In the genomic region with DNA sequence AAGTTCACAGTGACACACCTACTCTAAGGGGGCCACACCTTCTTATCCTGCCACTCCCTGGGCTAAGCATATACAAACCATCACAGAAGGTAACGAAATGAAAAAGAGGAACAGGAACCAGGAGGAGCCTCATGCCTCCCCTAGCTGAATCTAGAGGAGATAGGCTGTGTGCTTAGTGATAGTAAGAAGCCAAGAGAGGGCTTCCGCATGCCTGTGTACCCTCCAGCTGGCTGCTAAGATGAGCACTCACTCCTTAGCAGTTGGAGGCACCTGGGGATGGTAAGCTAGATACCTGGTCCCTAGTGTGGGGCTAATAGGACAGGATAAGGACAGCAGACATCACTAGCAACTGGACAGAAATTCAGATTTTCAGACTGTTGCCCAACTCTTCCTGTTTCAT, we compare ENCODE assay signal across 19 mouse cellular contexts.
DNase-seq lines count a peak whose midpoint lies in the region; ATAC-seq and TF ChIP-seq lines count a peak whose summit lies in the region.
"Had no signal": no experiment of that assay in that cellular context is flagged by ENCODE, and none has a peak within 500 bp of the region (broad histone marks: within the 10 kb centered on the region; RNA-seq: fewer than 3 reads in every experiment).

No protein-coding gene starts in this region.

- no peak overlapping the region for H3K9ac ChIP-seq in MEL (ENCODE audit: control insufficient read depth, low read depth, low read length, poor library complexity, severe bottlenecking)
- H3K9ac ChIP-seq in liver, postnatal 0 days (replicated peaks): no peak overlapping the region
- no peak overlapping the region for H3K9ac ChIP-seq in heart, embryonic 12.5 days
- H3K9ac ChIP-seq: embryonic facial prominence, embryonic 15.5 days; hindbrain, embryonic 13.5 days; liver, embryonic 13.5 days had no signal

- H3K9me3 ChIP-seq in MEL (replicated peaks; ENCODE audit: insufficient read depth, low read length): no peaks in the 10 kb centered on the region
- no peaks in the 10 kb centered on the region for H3K9me3 ChIP-seq in liver, postnatal 0 days (ENCODE audit: low read length)
- no peaks in the 10 kb centered on the region for H3K9me3 ChIP-seq in heart, embryonic 12.5 days (replicated peaks)
- H3K9me3 ChIP-seq: embryonic facial prominence, embryonic 15.5 days; forebrain, embryonic 10.5 days; G1E; hindbrain, embryonic 13.5 days; liver, embryonic 13.5 days had no signal

- 43% methylated on average over 2 of the region's 2 CpGs for whole genome bisulfite sequencing in liver, postnatal 0 days (ENCODE audit: insufficient replicate concordance)
- 74% methylated on average over 2 of the region's 2 CpGs for WGBS in heart, embryonic 12.5 days

- peak; percentile 32 for DNase-seq in lung, postnatal 36 days
- no peak for DNase-seq in lung, postnatal 14 days
- DNase-seq in MEL (ENCODE audit: low read depth, low spot score): peak; percentile 94
- no peak for DNase-seq in liver, postnatal 0 days
- peak; percentile 65 for DNase-seq in splenic B cell, adult 2 months (ENCODE audit: low read depth, low spot score)
- DNase-seq in left cerebral cortex, adult 2 months (ENCODE audit: extremely low spot score in 1 of 2, low spot score in 2 of 2): no peak
- DNase-seq: adrenal gland, postnatal 25 days; cerebellum, adult 8-10 months; kidney, postnatal 4 days; left cerebral cortex, postnatal 4 days; liver, embryonic 13.5 days; lung, postnatal 4 days; midbrain, embryonic 14.5 days; thymus, postnatal 4 days had no signal

- peak overlapping the region; percentile 22; the same call in 1 of the 2 replicates for H3K27ac ChIP-seq in MEL (ENCODE audit: control insufficient read depth, low read depth, low read length)
- peak overlapping the region; percentile 58 for H3K27ac ChIP-seq in liver, postnatal 0 days (ENCODE audit: low read depth)
- no peak overlapping the region for H3K27ac ChIP-seq in heart, embryonic 12.5 days (ENCODE audit: poor library complexity, severe bottlenecking)
- H3K27ac ChIP-seq in left cerebral cortex, adult 2 months: no peak overlapping the region
- H3K27ac ChIP-seq: embryonic facial prominence, embryonic 15.5 days; forebrain, embryonic 10.5 days; hindbrain, embryonic 13.5 days; liver, embryonic 13.5 days had no signal

- intact Hi-C loops in left cerebral cortex, adult 2 months (cut with DNase I): no loop called here

- TF ChIP-seq EP300 in MEL (IDR thresholded peaks at IDR 0.05; ENCODE audit: low read depth in 1 of 2, low read length in 2 of 2): peak; percentile 78 to 83
- TF ChIP-seq EP300 in liver, postnatal 0 days (IDR thresholded peaks at IDR 0.05; ENCODE audit: low read depth): no peak

- no peak; the same call in 1 of the 2 replicates for TF ChIP-seq RAD21 in MEL (IDR thresholded peaks at IDR 0.05; ENCODE audit: low read depth, low read length)

- TF ChIP-seq CTCF in MEL (IDR thresholded peaks at IDR 0.05 in 2 of 3, conservative IDR thresholded peaks at IDR 0.05 in 1 of 3; ENCODE audit: control insufficient read depth in 1 of 3, insufficient read depth in 1 of 3, low read depth in 2 of 3, low read length in 3 of 3, poor library complexity in 1 of 3, severe bottlenecking in 1 of 3): no peak
- no peak for TF ChIP-seq CTCF in liver, postnatal 0 days (IDR thresholded peaks at IDR 0.05; ENCODE audit: low read depth)
- no peak for TF ChIP-seq CTCF in left cerebral cortex, adult 2 months (IDR thresholded peaks at IDR 0.05)

- no peak for TF ChIP-seq POLR2A in MEL (IDR thresholded peaks at IDR 0.05; ENCODE audit: control insufficient read depth in 1 of 2, insufficient read depth in 1 of 2, low read depth in 1 of 2, low read length in 2 of 2, poor library complexity in 1 of 2)

- 0 out of 4 replicates have a peak, but pooled peaks cover 0 to 2% of the 10 kb centered on the region in 2 experiments for H3K36me3 ChIP-seq in MEL (ENCODE audit: control insufficient read depth in 1 of 2, insufficient read depth in 2 of 2, low read length in 2 of 2)
- H3K36me3 ChIP-seq in liver, postnatal 0 days (replicated peaks; ENCODE audit: insufficient read depth, low read length): no peaks in the 10 kb centered on the region
- H3K36me3 ChIP-seq in splenic B cell, adult 2 months (ENCODE audit: control insufficient read depth, insufficient read depth, low read length, poor library complexity, severe bottlenecking): no peaks in the 10 kb centered on the region
- H3K36me3 ChIP-seq in heart, embryonic 12.5 days: no peaks in the 10 kb centered on the region
- H3K36me3 ChIP-seq: embryonic facial prominence, embryonic 15.5 days; forebrain, embryonic 10.5 days; G1E; hindbrain, embryonic 13.5 days; liver, embryonic 13.5 days had no signal

- no peaks in the 10 kb centered on the region for H3K79me2 ChIP-seq in MEL (ENCODE audit: control insufficient read depth, insufficient read depth, low read length, poor library complexity)

- no peak overlapping the region for H3K4me3 ChIP-seq in MEL (ENCODE audit: control insufficient read depth in 1 of 2, insufficient read depth in 1 of 2, low read depth in 2 of 2, low read length in 2 of 2)
- no peak overlapping the region for H3K4me3 ChIP-seq in liver, postnatal 0 days (ENCODE audit: low read depth, low read length)
- H3K4me3 ChIP-seq in heart, embryonic 12.5 days: no peak overlapping the region
- no peak overlapping the region for H3K4me3 ChIP-seq in left cerebral cortex, adult 2 months
- H3K4me3 ChIP-seq: embryonic facial prominence, embryonic 15.5 days; forebrain, embryonic 10.5 days; hindbrain, embryonic 13.5 days; liver, embryonic 13.5 days had no signal

- H3K4me1 ChIP-seq in MEL (ENCODE audit: control insufficient read depth in 1 of 2, insufficient read depth in 2 of 2, low read length in 2 of 2): peaks cover 0 to 16% of the 10 kb centered on the region in 2 experiments; a peak in 3 of 4 replicates
- H3K4me1 ChIP-seq in liver, postnatal 0 days (ENCODE audit: insufficient read depth): no peaks in the 10 kb centered on the region
- no peaks in the 10 kb centered on the region for H3K4me1 ChIP-seq in heart, embryonic 12.5 days (replicated peaks)
- H3K4me1 ChIP-seq: embryonic facial prominence, embryonic 15.5 days; liver, embryonic 13.5 days had no signal

- no peaks in the 10 kb centered on the region for H3K27me3 ChIP-seq in MEL (ENCODE audit: control insufficient read depth in 1 of 2, insufficient read depth in 2 of 2, low read length in 2 of 2)
- H3K27me3 ChIP-seq in liver, postnatal 0 days (ENCODE audit: insufficient read depth, low read length): no peaks in the 10 kb centered on the region
- H3K27me3 ChIP-seq in splenic B cell, adult 2 months (ENCODE audit: control insufficient read depth, insufficient read depth, low read length, poor library complexity, severe bottlenecking): no peaks in the 10 kb centered on the region; the same call in 1 of the 2 replicates
- no peaks in the 10 kb centered on the region for H3K27me3 ChIP-seq in heart, embryonic 12.5 days (replicated peaks)
- H3K27me3 ChIP-seq: embryonic facial prominence, embryonic 15.5 days; hindbrain, embryonic 13.5 days; liver, embryonic 13.5 days had no signal

- H3K4me2 ChIP-seq in liver, postnatal 0 days (ENCODE audit: low read depth, low read length): no peak overlapping the region
- no peak overlapping the region for H3K4me2 ChIP-seq in heart, embryonic 12.5 days
- H3K4me2 ChIP-seq: embryonic facial prominence, embryonic 15.5 days; hindbrain, embryonic 13.5 days; liver, embryonic 13.5 days had no signal

- ATAC-seq in liver, postnatal 0 days: peak; percentile 62
- no peak for ATAC-seq in heart, embryonic 12.5 days (ENCODE audit: insufficient number of reproducible peaks, low FRiP score)

TF ChIP-seq in MEL, 35 proteins besides CTCF, POLR2A, EP300 and RAD21:
- no peak for TF ChIP-seq POLR2AphosphoS2 (IDR thresholded peaks at IDR 0.05; ENCODE audit: low read length)
- no peak for TF ChIP-seq CHD1 (IDR thresholded peaks at IDR 0.05; ENCODE audit: low read depth, low read length)
- peak; percentile 47; the same call in 1 of the 2 replicates for TF ChIP-seq TBP (IDR thresholded peaks at IDR 0.05; ENCODE audit: low read depth, low read length)
- peak; percentile 69 for TF ChIP-seq ETS1 (IDR thresholded peaks at IDR 0.05; ENCODE audit: low read depth, low read length)
- TF ChIP-seq SIN3A (IDR thresholded peaks at IDR 0.05; ENCODE audit: low read length): peak; percentile 36; the same call in 1 of the 2 replicates
- peak; percentile 85 for TF ChIP-seq MYC (IDR thresholded peaks at IDR 0.05; ENCODE audit: low read depth, low read length)
- no peak for TF ChIP-seq ZMIZ1 (IDR thresholded peaks at IDR 0.05; ENCODE audit: low read depth, low read length)
- TF ChIP-seq TCF12 (IDR thresholded peaks at IDR 0.05; ENCODE audit: low read depth, low read length): peak; percentile 70
- TF ChIP-seq ELF1 (IDR thresholded peaks at IDR 0.05; ENCODE audit: low read depth, low read length): peak; percentile 57
- no peak for TF ChIP-seq BHLHE40 (IDR thresholded peaks at IDR 0.05; ENCODE audit: borderline replicate concordance, low read depth, low read length)
- no peak for TF ChIP-seq SMC3 (IDR thresholded peaks at IDR 0.05; ENCODE audit: low read depth, low read length)
- peak; percentile 52; the same call in 1 of the 2 replicates for TF ChIP-seq MXI1 (IDR thresholded peaks at IDR 0.05; ENCODE audit: low read depth, low read length)
- peak; percentile 56 for TF ChIP-seq TAL1 (IDR thresholded peaks at IDR 0.05; ENCODE audit: low read length)
- no peak for TF ChIP-seq ZKSCAN1 (IDR thresholded peaks at IDR 0.05; ENCODE audit: low read depth, low read length)
- peak; percentile 68 for TF ChIP-seq GATA1 (IDR thresholded peaks at IDR 0.05; ENCODE audit: low read depth, low read length)

Comparison
In these comparisons a context has a peak if more than half of its experiments do, and no peak if none do; other contexts are left out.
1. DNase-seq: peak in lung, postnatal 36 days (single experiment), MEL (single experiment) and splenic B cell, adult 2 months (single experiment); none in lung, postnatal 14 days (single experiment), liver, postnatal 0 days (single experiment) and left cerebral cortex, adult 2 months (0 of 2).
2. H3K27ac ChIP-seq: peak in MEL (single experiment) and liver, postnatal 0 days (single experiment); none in heart, embryonic 12.5 days (single experiment) and left cerebral cortex, adult 2 months (single experiment).